Mouse (Mus musculus) stomach, embryonic 14.5 days (tissue): ENCODE data around the gene Nfs1. TPM values are rescaled to one million over a fixed set of nuclear protein-coding genes. Genes with fewer than 3 reads are reported as not detected.

Source experiments
- ATAC-seq: fragments of 200-750 bp; cut with Nextera tagmentation; 2 replicates; pipeline ENCODE4 v1.8.0; 2017; ENCODE audit warnings: low read depth, moderate TSS enrichment; ENCODE audit not compliant: insufficient number of reproducible peaks, insufficient read depth, low FRiP score
- H3K27ac ChIP-seq: fragments of 300-500 bp; sonication (generic); 2 replicates; pipeline ENCODE4 v1.5.1; 2014; ENCODE audit warnings: mild to moderate bottlenecking, low read length, moderate library complexity, mixed read lengths
- H3K27me3 ChIP-seq: fragments of 300-500 bp; sonication (generic); 2 replicates; pipeline ENCODE4 v1.6.1; 2014; ENCODE audit warnings: low read length, control low read depth, mixed read lengths; ENCODE audit not compliant: control insufficient read depth, insufficient read depth
- H3K36me3 ChIP-seq: fragments of 300-500 bp; sonication (generic); 2 replicates; pipeline ENCODE4 v1.6.1; 2014; ENCODE audit warnings: mild to moderate bottlenecking, control low read depth, low read length, moderate library complexity, mixed read lengths; ENCODE audit not compliant: control insufficient read depth, insufficient read depth
- H3K4me1 ChIP-seq: fragments of 300-500 bp; sonication (generic); 2 replicates; pipeline ENCODE4 v1.6.1; 2014; ENCODE audit warnings: low read length, control low read depth, mixed read lengths; ENCODE audit not compliant: control insufficient read depth, insufficient read depth
- H3K4me2 ChIP-seq: fragments of 300-500 bp; sonication (generic); replicated peaks from 2 replicates; pipeline ENCODE4 v1.6.1; 2014; ENCODE audit warnings: low read depth, low read length, control low read depth
- H3K4me3 ChIP-seq: fragments of 300-500 bp; sonication (generic); 2 replicates; pipeline ENCODE4 v1.5.1; 2014; ENCODE audit warnings: low read depth, low read length, control low read depth
- H3K9ac ChIP-seq: fragments of 300-500 bp; sonication (generic); replicated peaks from 2 replicates; pipeline ENCODE4 v1.6.1; 2014; ENCODE audit warnings: low read depth, mild to moderate bottlenecking, control low read depth, low read length, moderate library complexity, mixed read lengths
- H3K9me3 ChIP-seq: fragments of 300-500 bp; sonication (generic); 2 replicates; pipeline ENCODE4 v1.6.1; 2016; ENCODE audit warnings: low read depth, low read length, control low read depth; ENCODE audit not compliant: control insufficient read depth
- WGBS: fragments of 180-500 bp; shearing (Covaris S2); extraction: QIAGEN DNeasy Blood & Tissue Kit; methylation state at CpG from one replicate; pipeline ENCODE4 v1.1.7; 2014; 5-methylcytosine and 5-hydroxymethylcytosine counted together
- polyA plus RNA-seq: library from polyadenylated mRNA; unstranded; fragments of >200 nt; fragmentation: Nextera tagmentation; extraction: Ambion mirVana; gene quantifications from 2 replicates; pipeline ENCODE4 v1.2.1, GENCODE M21; 2014

Nfs1 gene
- polyA plus RNA-seq, 1 experiment from 2014 or later, result 44.6 TPM

DNA sequence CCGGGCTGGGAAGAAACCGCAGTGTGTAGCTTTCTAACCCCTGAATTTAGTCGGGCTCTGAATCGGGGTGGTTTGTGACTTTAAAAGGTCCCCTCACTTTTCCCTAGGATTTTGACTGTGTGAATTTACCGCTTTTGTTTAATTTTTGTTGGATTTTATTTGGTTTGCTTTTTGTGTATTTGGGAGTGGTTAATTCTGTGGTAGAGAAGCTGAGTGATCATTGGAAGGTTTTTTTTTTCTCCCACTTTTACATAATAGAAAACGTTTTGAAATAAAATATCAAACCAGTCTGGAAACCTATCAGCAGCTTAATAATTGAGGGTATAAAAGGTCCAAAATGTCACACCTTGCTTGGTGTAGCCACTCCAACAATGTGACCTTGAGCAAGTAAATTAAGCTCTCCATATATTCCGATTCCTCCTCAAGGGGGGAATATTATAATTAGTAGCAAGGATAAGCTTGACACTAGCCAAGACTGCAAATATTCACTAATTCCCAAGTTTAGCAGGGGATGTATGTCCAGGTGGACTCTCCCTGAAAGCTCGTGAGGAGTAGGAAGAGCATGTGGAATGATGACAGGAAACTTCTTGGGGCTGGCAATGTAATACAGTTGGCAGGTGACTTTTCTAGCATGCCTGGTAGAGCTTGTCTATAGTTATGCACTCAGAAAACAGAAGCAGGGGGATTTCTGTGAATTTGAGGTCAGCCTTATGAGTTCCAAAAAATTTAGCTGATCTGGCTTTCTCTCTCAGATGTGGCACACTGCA is 37.0 kb upstream of the Nfs1 start:
- peak; percentile 8; the same call in 1 of the 2 replicates for ATAC-seq
- Histone ChIP-seq H3K27me3 (no peaks in the 10 kb centered on the region), H3K27ac (peak overlapping the region; percentile 88), H3K9ac (peak overlapping the region; percentile 98), H3K36me3 (peaks cover 26% of the 10 kb centered on the region), H3K4me3 (peak overlapping the region; percentile 76), H3K4me2 (peak overlapping the region; percentile 47), H3K9me3 (no peaks in the 10 kb centered on the region), H3K4me1 (peaks cover 12% of the 10 kb centered on the region; the same call in 1 of the 2 replicates)
- 13% methylated on average over 8 of the region's 8 CpGs for WGBS

DNA sequence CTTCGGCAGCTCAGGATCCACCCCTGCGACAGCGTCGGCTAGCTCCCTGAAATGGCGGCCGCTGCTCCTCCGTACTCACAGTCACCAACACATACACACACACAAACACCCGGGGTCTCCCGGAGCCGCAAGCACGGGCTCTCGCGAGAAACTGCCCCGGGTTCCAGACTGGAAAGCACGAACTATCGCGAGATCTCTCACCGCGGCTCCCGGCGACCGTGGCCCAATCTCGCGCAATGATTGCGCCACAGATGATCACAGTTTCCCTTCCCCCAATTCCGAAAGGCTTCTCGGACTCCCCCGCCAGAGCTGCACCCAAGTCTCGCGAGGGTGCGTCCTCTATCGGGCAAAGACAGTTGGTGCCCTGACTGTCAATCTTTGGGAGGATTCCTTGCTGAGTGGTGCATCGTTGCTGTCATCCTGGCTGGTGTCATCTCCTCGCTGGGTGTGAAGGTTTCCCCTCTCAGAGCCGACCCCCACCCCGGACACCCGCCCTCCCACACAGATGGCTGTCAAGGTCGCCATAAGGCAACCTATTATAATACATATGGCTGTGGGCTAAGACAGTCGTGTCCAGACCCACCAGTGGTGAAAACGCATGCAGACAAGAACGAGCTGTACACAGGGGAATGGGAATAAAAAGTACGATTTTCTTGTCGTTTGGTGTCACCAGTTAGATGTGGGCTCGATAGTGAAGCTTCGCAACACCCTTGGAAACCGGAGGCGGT is 36.3 kb upstream of the Nfs1 start, which contains the start of gene Rbm39:
Gene Rbm39, minus strand, starts transcription at position 145 of the 728 bp plus-strand sequence.
- H3K4me1 ChIP-seq, result peaks cover 12% of the 10 kb centered on the region; the same call in 1 of the 2 replicates
- peak within 1 kb of the TSS; percentile 76 for H3K4me3 ChIP-seq
- peak within 1 kb of the TSS; percentile 98 for H3K9ac ChIP-seq
- no peaks in the 10 kb centered on the region for H3K9me3 ChIP-seq
- ATAC-seq, result peak; percentile 97
- H3K36me3 ChIP-seq, result peaks cover 31% of the 10 kb centered on the region
- under 1% methylated on average over 47 of the region's 47 CpGs for WGBS
- peak within 1 kb of the TSS; percentile 97 for H3K27ac ChIP-seq
- no peaks in the 10 kb centered on the region for H3K27me3 ChIP-seq
- H3K4me2 ChIP-seq, result peak within 1 kb of the TSS; percentile 95

DNA sequence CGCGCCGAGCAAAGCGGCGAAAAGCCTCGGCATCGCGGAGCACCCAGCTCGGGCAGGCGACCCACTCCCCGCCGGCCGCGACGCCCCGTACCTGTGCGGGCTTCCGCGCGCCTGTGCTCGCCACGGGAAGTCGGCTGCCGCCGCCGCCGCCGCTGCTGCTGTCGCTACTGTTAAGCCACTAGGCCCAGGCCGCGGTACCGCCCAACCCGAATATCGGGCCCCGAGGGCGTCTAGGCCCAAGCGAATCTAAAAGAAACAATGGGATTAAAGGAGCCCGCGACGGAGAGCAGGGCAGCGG is 35.8 kb upstream of the Nfs1 start:
- Histone ChIP-seq H3K27ac (peak overlapping the region; percentile 97), H3K9me3 (no peaks in the 10 kb centered on the region), H3K4me1 (peaks cover 12% of the 10 kb centered on the region; the same call in 1 of the 2 replicates), H3K36me3 (peaks cover 36% of the 10 kb centered on the region), H3K4me2 (no peak overlapping the region), H3K27me3 (no peaks in the 10 kb centered on the region), H3K9ac (peak overlapping the region; percentile 98), H3K4me3 (peak overlapping the region; percentile 76)
- WGBS, result 0% methylated on average over 41 of the region's 41 CpGs
- 0 out of 2 replicates have a peak, but pooled peaks have one; percentile 38 for ATAC-seq

- H3K4me1 ChIP-seq, result peaks cover 12% of the 10 kb centered on the region; the same call in 1 of the 2 replicates
- H3K4me3 ChIP-seq, result peak overlapping the region; percentile 76
- H3K36me3 ChIP-seq, result peaks cover 41% of the 10 kb centered on the region
- peak overlapping the region; percentile 97 for H3K27ac ChIP-seq
- peak overlapping the region; percentile 95 for H3K4me2 ChIP-seq
- ATAC-seq, result peak; percentile 50; the same call in 1 of the 2 replicates
- H3K9me3 ChIP-seq, result no peaks in the 10 kb centered on the region
- H3K9ac ChIP-seq, result peak overlapping the region; percentile 98
- under 1% methylated on average over 47 of the region's 47 CpGs for WGBS
- no peaks in the 10 kb centered on the region for H3K27me3 ChIP-seq
These were observed 35.2 kb upstream of the Nfs1 start for GRCm38 (mm10) chr2:156179046-156179795.

- H3K27ac ChIP-seq, result no peak overlapping the region
- no peaks in the 10 kb centered on the region for H3K9me3 ChIP-seq
- H3K27me3 ChIP-seq, result no peaks in the 10 kb centered on the region
- H3K9ac ChIP-seq, result no peak overlapping the region
- 68% methylated on average over 7 of the region's 7 CpGs for WGBS
- peak overlapping the region; percentile 95 for H3K4me2 ChIP-seq
- peaks cover 12% of the 10 kb centered on the region; the same call in 1 of the 2 replicates for H3K4me1 ChIP-seq
- no peak for ATAC-seq
- H3K36me3 ChIP-seq, result peaks cover 53% of the 10 kb centered on the region
- H3K4me3 ChIP-seq, result peak overlapping the region; percentile 76; the same call in 1 of the 2 replicates
These were observed 33.7 kb upstream of the Nfs1 start for GRCm38 (mm10) chr2:156177651-156178050.

- Histone ChIP-seq H3K4me3 (peak overlapping the region; percentile 5; the same call in 1 of the 2 replicates), H3K27ac (no peak overlapping the region), H3K36me3 (peaks cover 57% of the 10 kb centered on the region), H3K9ac (no peak overlapping the region), H3K4me1 (peaks cover 12% of the 10 kb centered on the region; the same call in 1 of the 2 replicates), H3K27me3 (no peaks in the 10 kb centered on the region), H3K4me2 (no peak overlapping the region), H3K9me3 (no peaks in the 10 kb centered on the region)
- ATAC-seq, result no peak
- 79% methylated on average over 6 of the region's 6 CpGs for WGBS
These were observed 33.1 kb upstream of the Nfs1 start for GRCm38 (mm10) chr2:156177079-156177478.

- Histone ChIP-seq H3K9ac (no peak overlapping the region), H3K27ac (no peak overlapping the region), H3K4me1 (no peaks in the 10 kb centered on the region), H3K4me3 (no peak overlapping the region), H3K36me3 (peaks cover 82% of the 10 kb centered on the region), H3K9me3 (no peaks in the 10 kb centered on the region), H3K27me3 (no peaks in the 10 kb centered on the region), H3K4me2 (no peak overlapping the region)
- WGBS, result 95% methylated on average over 5 of the region's 5 CpGs
- ATAC-seq, result no peak
These were observed 22.6 kb upstream of the Nfs1 start for GRCm38 (mm10) chr2:156166557-156166956.

- WGBS, result 98% methylated on average over 1 of the region's 1 CpGs
- no peak for ATAC-seq
- Histone ChIP-seq H3K9ac (no peak overlapping the region), H3K4me2 (no peak overlapping the region), H3K36me3 (peaks cover 87% of the 10 kb centered on the region), H3K4me1 (no peaks in the 10 kb centered on the region), H3K27me3 (no peaks in the 10 kb centered on the region), H3K4me3 (no peak overlapping the region), H3K9me3 (no peaks in the 10 kb centered on the region), H3K27ac (no peak overlapping the region)
These were observed 21.5 kb upstream of the Nfs1 start for GRCm38 (mm10) chr2:156165478-156165877.
